Mouse (Mus musculus) right cerebral cortex, postnatal 25 days (tissue): ENCODE data around the gene Tmem208.

Source experiments
- DNase-seq: peaks from one replicate; pipeline ENCODE4 v3.0.0; 2022

The Tmem208 gene

GRCm38 (mm10) chr8:105326968-105327367 is 814 bp downstream of the Tmem208 start:
- DNase-seq: no peak

DNA sequence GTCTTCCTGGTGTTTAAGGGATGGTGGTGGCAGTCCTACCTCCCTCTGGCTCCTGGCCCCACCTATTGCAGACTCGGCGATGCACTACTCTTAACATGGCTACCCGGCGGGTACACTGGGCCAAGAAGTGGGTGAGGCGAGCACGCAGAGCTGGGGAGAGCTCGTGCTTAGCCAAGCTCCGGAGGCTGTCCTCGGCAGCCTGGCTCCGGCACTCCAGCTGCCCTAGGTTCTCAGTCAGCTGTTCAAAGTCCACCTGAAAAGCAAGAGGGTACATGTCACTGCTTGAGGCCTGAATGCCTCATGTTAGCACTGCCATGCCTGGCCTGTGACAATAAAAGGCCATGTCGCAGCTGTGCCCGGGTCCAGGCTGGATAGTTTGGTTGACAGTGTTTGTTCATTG is 4.2 kb downstream of the Tmem208 start:
- DNase-seq: no peak

GRCm38 (mm10) chr8:105331469-105331868 is 5.3 kb downstream of the Tmem208 start:
- no peak for DNase-seq

- DNase-seq: no peak
These were observed 5.8 kb downstream of the Tmem208 start for GRCm38 (mm10) chr8:105331931-105332330.

GRCm38 (mm10) chr8:105332523-105332922 is 6.4 kb downstream of the Tmem208 start:
- no peak for DNase-seq

GRCm38 (mm10) chr8:105336373-105337130 is 10.4 kb downstream of the Tmem208 start:
- DNase-seq: no peak

DNA sequence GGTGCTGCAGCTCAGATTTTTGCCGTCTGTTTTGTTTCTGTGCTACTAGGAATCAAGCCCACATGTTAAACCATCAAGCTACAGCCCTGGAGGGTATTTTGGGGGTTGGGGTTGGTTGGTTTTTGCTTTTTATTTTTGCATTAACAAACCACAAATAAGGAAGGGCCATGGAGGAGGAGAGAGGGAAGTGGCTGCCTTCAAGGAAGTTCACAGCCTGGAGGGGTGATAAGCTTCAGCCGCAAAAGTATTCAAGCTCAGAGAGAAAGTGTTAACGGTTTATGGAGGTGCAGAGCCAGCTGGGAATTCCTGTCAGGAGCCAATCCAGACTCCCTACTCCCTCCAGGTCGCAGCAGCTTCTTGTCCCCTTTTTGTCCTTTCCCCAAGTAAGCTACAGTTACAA is 12.8 kb downstream of the Tmem208 start:
- no peak for DNase-seq

DNA sequence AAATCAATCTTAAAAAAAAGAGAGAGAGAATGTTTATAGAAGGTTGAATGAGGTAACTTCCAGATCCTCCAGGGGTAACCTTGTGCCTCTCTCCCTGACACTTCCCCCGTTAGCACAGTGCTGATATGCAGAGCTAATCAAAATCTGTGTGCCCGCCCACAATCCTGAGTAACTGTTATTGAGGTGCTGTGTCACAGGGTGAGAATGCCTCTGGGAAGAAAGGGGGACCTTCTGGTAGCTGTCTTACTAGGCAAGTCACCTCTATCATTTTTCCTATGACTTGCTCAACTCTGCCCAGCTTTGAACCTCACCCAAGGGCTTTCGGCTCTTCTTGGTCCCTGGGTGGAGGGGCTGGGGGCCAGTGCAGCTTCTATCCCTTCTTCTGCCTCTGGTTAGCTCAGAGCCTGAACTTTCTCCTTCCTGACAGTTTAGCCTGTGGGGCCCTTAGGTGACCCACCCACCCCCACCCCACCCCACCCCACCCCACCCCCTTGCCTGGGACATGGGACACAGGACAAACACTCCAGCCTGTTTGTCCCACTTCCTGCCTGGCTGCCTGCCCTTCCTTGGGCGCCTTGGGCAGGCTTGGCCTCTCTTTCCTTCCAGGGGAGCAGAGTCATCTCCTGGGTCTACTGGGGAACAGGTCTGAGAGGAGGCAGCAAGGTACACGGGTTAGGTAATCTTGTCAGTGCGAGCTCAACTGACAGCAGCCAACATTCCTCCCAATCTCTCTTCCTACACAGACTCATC is 13.9 kb downstream of the Tmem208 start:
- no peak for DNase-seq

DNA sequence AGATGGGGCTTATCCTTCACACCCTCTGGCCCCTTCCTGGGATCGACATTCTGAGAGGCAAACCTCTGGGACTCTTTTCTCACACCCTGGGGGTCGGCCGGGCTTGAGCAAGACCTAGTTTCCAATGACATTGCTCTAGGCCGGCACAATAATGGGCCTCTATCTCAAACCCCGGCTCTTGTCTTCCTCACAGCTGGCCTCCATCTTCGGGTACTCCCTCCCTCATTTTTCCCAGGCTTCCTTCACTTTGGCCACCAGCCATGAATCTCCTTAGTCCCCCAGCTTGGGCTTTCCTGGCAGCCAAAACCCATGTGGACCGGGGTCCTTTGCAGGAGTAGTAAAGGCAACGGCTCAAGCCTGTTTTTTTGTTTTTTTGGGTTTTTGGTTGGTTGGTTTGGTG is 15.2 kb downstream of the Tmem208 start:
- DNase-seq: no peak

- no peak for DNase-seq
These were observed 16.6 kb downstream of the Tmem208 start for GRCm38 (mm10) chr8:105342768-105343167.

GRCm38 (mm10) chr8:105343791-105344574 is 17.8 kb downstream of the Tmem208 start:
- DNase-seq: no peak

DNA sequence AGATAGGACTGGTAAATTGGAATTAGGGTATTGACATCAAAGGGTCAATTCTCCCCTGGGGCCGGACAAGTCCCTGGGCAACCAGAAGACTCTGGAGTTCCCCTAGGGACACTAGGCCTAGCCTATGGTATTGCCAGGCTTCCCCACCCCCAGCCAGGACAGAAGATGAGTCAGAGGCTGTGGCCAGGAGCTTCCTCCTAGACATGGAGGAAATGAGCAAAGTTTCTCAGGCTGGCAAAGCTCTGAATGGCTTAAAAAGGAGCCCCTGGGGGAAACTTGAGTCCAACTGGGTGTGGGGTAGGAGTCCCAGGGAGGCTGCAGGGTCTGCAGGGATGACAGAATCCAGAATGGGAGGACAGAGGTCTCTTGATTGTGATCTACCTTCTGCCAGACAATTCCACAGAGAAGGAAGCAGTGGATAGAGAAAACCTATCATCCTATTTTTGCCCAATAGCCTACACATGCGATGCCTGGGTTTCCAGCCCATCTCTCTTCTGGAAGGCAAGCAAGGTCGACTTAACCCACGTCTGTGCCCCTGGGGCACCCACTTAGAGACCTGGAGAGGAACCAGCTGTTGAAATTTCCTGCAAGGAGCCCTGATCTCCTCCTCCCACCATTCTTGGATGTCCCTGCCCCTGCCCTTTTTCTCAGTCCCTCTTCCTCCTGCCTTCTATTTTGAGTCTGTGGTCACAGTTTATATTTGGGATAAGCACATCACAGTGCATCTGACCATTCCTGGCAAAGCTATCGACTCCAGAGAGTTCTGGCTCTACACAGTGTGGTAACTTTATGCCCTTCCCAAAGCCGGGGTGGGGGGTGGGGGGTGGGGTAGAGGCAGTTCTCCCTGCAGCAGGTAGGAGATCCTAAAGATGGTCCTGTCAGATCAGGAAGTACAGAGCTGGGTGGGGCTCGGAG is 19.2 kb downstream of the Tmem208 start:
- no peak for DNase-seq

GRCm38 (mm10) chr8:105346611-105347427 is 20.7 kb downstream of the Tmem208 start:
- DNase-seq: no peak

DNA sequence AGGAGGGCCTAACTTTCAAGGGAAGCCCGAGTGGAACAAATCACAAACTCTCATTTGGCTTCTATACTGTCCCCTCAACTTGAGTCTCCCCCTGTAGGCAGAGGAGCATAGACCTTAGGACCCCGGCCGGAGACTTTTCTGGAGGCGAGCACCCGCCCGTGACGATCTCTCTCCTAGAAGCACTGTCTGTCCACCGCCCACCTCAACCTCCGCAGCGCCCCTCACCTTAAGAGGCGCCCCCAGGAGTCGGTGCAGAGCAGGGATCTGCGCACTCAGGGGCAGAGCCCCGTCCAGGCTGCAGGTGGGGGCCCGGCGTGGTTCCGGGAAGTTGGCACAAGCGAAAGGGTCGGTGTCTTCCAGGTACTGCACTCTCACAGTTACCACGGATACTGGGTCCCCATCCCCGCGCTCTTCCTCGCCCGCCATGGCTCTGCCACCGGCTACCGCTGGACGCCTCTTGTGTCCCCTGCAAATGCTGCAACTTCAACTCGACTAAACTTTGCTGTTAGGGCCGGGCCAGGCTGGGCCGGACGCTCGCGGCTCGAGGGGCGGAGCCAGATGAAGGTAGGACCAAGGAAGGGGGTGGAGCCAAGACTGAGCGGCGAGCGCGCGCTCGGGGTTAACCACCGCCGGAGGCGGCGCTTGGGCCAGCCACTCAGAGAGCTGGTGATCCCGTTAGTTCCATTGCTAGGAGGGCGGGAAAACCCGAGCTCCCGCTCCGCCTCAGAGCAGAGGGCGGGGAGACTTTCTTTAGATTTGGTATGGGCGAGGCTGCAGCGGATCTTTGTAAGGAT is 21.5 kb downstream of the Tmem208 start, which contains the start of gene Fhod1:
Fhod1 (minus strand) TSS at position 526 of the 794 bp plus-strand sequence.
- DNase-seq: peak; percentile 86

DNA sequence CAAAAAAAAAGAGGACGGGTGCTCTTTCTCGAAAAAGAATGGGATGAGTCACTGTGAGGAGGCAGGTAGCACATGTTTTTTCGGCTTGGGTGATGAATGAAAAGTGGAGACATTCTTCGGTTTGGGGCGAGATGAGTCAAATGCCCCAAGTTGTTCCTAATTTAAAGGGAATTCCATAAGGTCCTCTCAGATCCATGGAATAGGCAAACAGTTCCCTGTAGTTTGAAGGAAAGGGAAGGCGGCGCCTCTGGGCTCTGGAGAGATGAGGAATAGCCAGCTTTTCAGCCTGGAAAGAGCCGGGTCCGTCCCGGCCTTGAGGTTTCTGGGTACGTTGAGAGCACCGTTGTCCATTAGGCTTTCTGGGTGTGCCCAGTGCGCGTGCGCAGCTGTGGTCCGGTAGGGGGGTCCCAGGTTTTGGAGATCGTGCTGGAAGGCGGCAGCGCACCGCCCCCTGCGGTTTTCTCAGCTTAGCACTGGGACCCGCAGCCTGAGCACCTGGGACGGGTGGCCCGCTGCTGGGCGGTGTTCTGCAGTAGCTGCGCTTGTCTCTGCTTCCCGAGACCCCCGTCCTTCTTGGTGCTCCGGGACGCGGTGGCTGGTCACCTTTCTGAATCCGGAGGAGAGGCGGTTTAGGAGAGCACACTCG is 22.4 kb downstream of the Tmem208 start, which contains the start of gene Slc9a5:
Slc9a5 (plus strand) TSS at position 394 of the 646 bp plus-strand sequence.
- peak; percentile 48 for DNase-seq

- peak; percentile 61 for DNase-seq
These were observed 23.1 kb downstream of the Tmem208 start for GRCm38 (mm10) chr8:105349096-105349771.

DNA sequence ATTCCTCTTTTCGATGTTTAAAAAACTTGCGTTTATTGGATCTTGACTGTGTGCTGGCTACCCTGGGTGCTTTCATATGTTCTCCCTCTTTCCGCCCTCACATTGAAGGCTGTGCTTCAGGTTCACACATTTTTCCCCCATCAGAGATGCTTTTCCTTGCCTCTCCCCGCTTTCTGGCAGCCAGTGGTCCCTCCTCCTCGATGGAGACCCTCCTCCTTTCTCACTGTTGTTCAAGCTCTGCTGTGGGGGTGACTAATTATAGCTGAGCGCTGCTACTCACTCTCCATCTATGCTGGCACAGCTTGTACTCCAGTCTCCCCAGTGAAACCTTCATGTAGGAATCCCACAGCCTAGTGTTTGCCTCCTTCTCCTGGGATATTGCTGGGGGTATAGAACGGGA is 24.0 kb downstream of the Tmem208 start:
- no peak for DNase-seq

GRCm38 (mm10) chr8:105353583-105354135 is 27.5 kb downstream of the Tmem208 start:
- DNase-seq: no peak

- DNase-seq: no peak
These were observed 28.4 kb downstream of the Tmem208 start for GRCm38 (mm10) chr8:105354549-105354948.
